In genomic region chr10:122883823-122884743, GRCm38 (mm10) we compare ENCODE assay signal across 8 mouse cellular contexts.
DNase-seq lines count a peak whose midpoint lies in the region; ATAC-seq and TF ChIP-seq lines count a peak whose summit lies in the region.

No protein-coding gene starts in this region.

- H3K4me2 ChIP-seq in hindbrain, embryonic 16.5 days (ENCODE audit: low read length), result peak overlapping the region; percentile 46
- H3K4me2 ChIP-seq in midbrain, postnatal 0 days (ENCODE audit: low read depth, low read length, poor library complexity, severe bottlenecking), result no peak overlapping the region; the same call in 1 of the 2 replicates

- H3K27ac ChIP-seq in gastrocnemius, adult 2 months, result peak overlapping the region; percentile 64
- H3K27ac ChIP-seq in hindbrain, embryonic 16.5 days (ENCODE audit: low read depth, low read length), result peak overlapping the region; percentile 95
- H3K27ac ChIP-seq in midbrain, postnatal 0 days (ENCODE audit: low read depth, low read length), result peak overlapping the region; percentile 87

- WGBS in hindbrain, embryonic 16.5 days, result 8% methylated on average over 15 of the region's 15 CpGs
- WGBS in midbrain, postnatal 0 days, result 6% methylated on average over 15 of the region's 15 CpGs

- H3K4me3 ChIP-seq in gastrocnemius, adult 2 months, result peak overlapping the region; percentile 24
- no peak overlapping the region for H3K4me3 ChIP-seq in hindbrain, embryonic 16.5 days (ENCODE audit: low read length)
- no peak overlapping the region for H3K4me3 ChIP-seq in midbrain, postnatal 0 days (ENCODE audit: low read depth, low read length)

- H3K27me3 ChIP-seq in hindbrain, embryonic 16.5 days (replicated peaks; ENCODE audit: control insufficient read depth, insufficient read depth, low read length), result no peaks in the 10 kb centered on the region
- no peaks in the 10 kb centered on the region for H3K27me3 ChIP-seq in midbrain, postnatal 0 days (ENCODE audit: insufficient read depth, low read length)

- intact Hi-C loops in gastrocnemius, adult 2 months (cut with DNase I), result loop anchor here (5.0 kb wide), 1 partner anchor 67 kb away; no protein-coding TSS in a partner anchor

- H3K36me3 ChIP-seq in hindbrain, embryonic 16.5 days (ENCODE audit: control insufficient read depth, insufficient read depth, low read length), result no peaks in the 10 kb centered on the region
- no peaks in the 10 kb centered on the region for H3K36me3 ChIP-seq in midbrain, postnatal 0 days (ENCODE audit: insufficient read depth, low read length)

- DNase-seq in adrenal gland, adult (ENCODE audit: inconsistent age in 2 of 2, low spot score in 1 of 2), result peak; percentile 46 to 73
- DNase-seq in adrenal gland, postnatal 4 days (ENCODE audit: low spot score in 2 of 2), result no peak
- peak; percentile 70 for DNase-seq in embryo, embryonic 10 days (ENCODE audit: low spot score)
- DNase-seq in gastrocnemius, adult 2 months, result peak; percentile 63
- DNase-seq in left cerebral cortex, adult 11 months (ENCODE audit: low spot score), result peak; percentile 67
- peak; percentile 94 for DNase-seq in midbrain, postnatal 0 days (ENCODE audit: low spot score)
- DNase-seq in yolk sac, embryonic 10.5 days (ENCODE audit: low spot score), result peak; percentile 21

- H3K9me3 ChIP-seq in hindbrain, embryonic 16.5 days (ENCODE audit: control insufficient read depth, low read length), result no peaks in the 10 kb centered on the region
- no peaks in the 10 kb centered on the region for H3K9me3 ChIP-seq in midbrain, postnatal 0 days (ENCODE audit: low read length)

- ATAC-seq in hindbrain, embryonic 16.5 days, result peak; percentile 81
- ATAC-seq in midbrain, postnatal 0 days (ENCODE audit: low FRiP score), result peak; percentile 83

- H3K9ac ChIP-seq in hindbrain, embryonic 16.5 days (ENCODE audit: low read depth, low read length), result peak overlapping the region; percentile 63
- H3K9ac ChIP-seq in midbrain, postnatal 0 days (replicated peaks; ENCODE audit: low read length, poor library complexity, severe bottlenecking), result peak overlapping the region; percentile 19; the same call in 1 of the 2 replicates

- TF ChIP-seq CTCF in gastrocnemius, adult 2 months (IDR thresholded peaks at IDR 0.05), result no peak
- TF ChIP-seq CTCF in midbrain, postnatal 0 days (IDR thresholded peaks at IDR 0.05), result peak; percentile 39

- H3K4me1 ChIP-seq in hindbrain, embryonic 16.5 days (ENCODE audit: control insufficient read depth, insufficient read depth, low read depth, low read length), result peaks cover 55% of the 10 kb centered on the region
- H3K4me1 ChIP-seq in midbrain, postnatal 0 days (ENCODE audit: insufficient read depth, low read length), result peaks cover 29% of the 10 kb centered on the region

Comparison
In these comparisons a context has a peak if more than half of its experiments do, and no peak if none do; other contexts are left out.
1. DNase-seq: peak in adrenal gland, adult (2 of 2), embryo, embryonic 10 days (single experiment), gastrocnemius, adult 2 months (single experiment), left cerebral cortex, adult 11 months (single experiment), midbrain, postnatal 0 days (single experiment) and yolk sac, embryonic 10.5 days (single experiment); none in adrenal gland, postnatal 4 days (0 of 2).
2. Peak in every context shown above with its lines, with median percentiles within 50 percentile points of each other: H3K27ac ChIP-seq.